Mouse (Mus musculus) gastrocnemius, adult 2 months (tissue): ENCODE data around the gene Arid1b. TPM values are rescaled to one million over a fixed set of nuclear protein-coding genes. Genes with fewer than 3 reads are reported as not detected.
A peak's percentile ranks its signal among the peaks of the same experiment; 100 is the strongest.

ENCODE experiments used
- DNase-seq: peaks from one replicate; pipeline ENCODE4 v3.0.0; 2022
- H3K27ac ChIP-seq: fragments of 200-600 bp; 2 replicates; pipeline ENCODE4 v1.8.1; 2022; ENCODE audit warnings: mild to moderate bottlenecking
- H3K4me3 ChIP-seq: fragments of 200-600 bp; 2 replicates; pipeline ENCODE4 v1.8.1; 2022; ENCODE audit warnings: mild to moderate bottlenecking, moderate library complexity
- CTCF ChIP-seq: fragments of 200-600 bp; IDR thresholded peaks from 2 replicates; pipeline ENCODE4 v1.8.1; 2022; ENCODE audit warnings: antibody characterized with exemption, mild to moderate bottlenecking, moderate library complexity
- intact Hi-C: fragments of 180-260 bp; cut with DNase I; formaldehyde crosslinking; loops from one replicate; pipeline ENCODE4 v1.15.1; 2025
- total RNA-seq, 2 experiments: library from RNA; stranded (reverse); gene quantifications; 2 replicates each; pipeline ENCODE4 v1.2.3; 2021

Arid1b gene
- total RNA-seq, 2 experiments from 2014 or later = 35.1 to 35.6 TPM

GRCm38 (mm10) chr17:5316489-5316888, 322.4 kb downstream of the Arid1b start:
- no peak overlapping the region for H3K27ac ChIP-seq
- intact Hi-C loops = loop anchor here (5.0 kb wide), 1 partner anchor 64 kb away; no protein-coding TSS in a partner anchor
- peak; percentile 51 for TF ChIP-seq CTCF
- DNase-seq = no peak
- no peak overlapping the region for H3K4me3 ChIP-seq

GRCm38 (mm10) chr17:5321589-5322225, 327.6 kb downstream of the Arid1b start:
- H3K27ac ChIP-seq = no peak overlapping the region
- no peak for DNase-seq
- no peak overlapping the region for H3K4me3 ChIP-seq
- intact Hi-C loops = loop anchor here (5.0 kb wide), 1 partner anchor 119 kb away; no protein-coding TSS in a partner anchor
- peak; percentile 54 for TF ChIP-seq CTCF

- DNase-seq = no peak
- no peak for TF ChIP-seq CTCF
- Histone ChIP-seq H3K4me3 (no peak overlapping the region), H3K27ac (no peak overlapping the region)
- intact Hi-C loops = loop anchor here (5.0 kb wide), 1 partner anchor 120 kb away; no protein-coding TSS in a partner anchor
Observed at GRCm38 (mm10) chr17:5322594-5322993, 328.5 kb downstream of the Arid1b start.

- peak; percentile 35 for DNase-seq
Observed at GRCm38 (mm10) chr17:5323746-5324145, 329.6 kb downstream of the Arid1b start.

GRCm38 (mm10) chr17:5324236-5324876, 330.2 kb downstream of the Arid1b start:
- intact Hi-C loops = loop anchor here (5.0 kb wide), 1 partner anchor 122 kb away; no protein-coding TSS in a partner anchor
- DNase-seq = peak; percentile 76
- H3K27ac ChIP-seq = peak overlapping the region; percentile 68
- TF ChIP-seq CTCF = no peak
- no peak overlapping the region; the same call in 1 of the 2 replicates for H3K4me3 ChIP-seq

More at GRCm38 (mm10) chr17:5323746-5324145, 329.6 kb downstream of the Arid1b start:
- H3K4me3 ChIP-seq = no peak overlapping the region; the same call in 1 of the 2 replicates
- no peak for TF ChIP-seq CTCF
- intact Hi-C loops = loop anchor here (5.0 kb wide), 1 partner anchor 121 kb away; no protein-coding TSS in a partner anchor
- peak overlapping the region; percentile 68 for H3K27ac ChIP-seq

GRCm38 (mm10) chr17:5326689-5327088, 332.6 kb downstream of the Arid1b start:
- TF ChIP-seq CTCF = no peak
- Histone ChIP-seq H3K4me3 (no peak overlapping the region), H3K27ac (no peak overlapping the region)
- intact Hi-C loops = no loop called here
- DNase-seq = no peak

GRCm38 (mm10) chr17:5327480-5328180, 333.5 kb downstream of the Arid1b start:
- H3K27ac ChIP-seq = no peak overlapping the region
- intact Hi-C loops = no loop called here
- TF ChIP-seq CTCF = no peak

GRCm38 (mm10) chr17:5329478-5329877, 335.3 kb downstream of the Arid1b start:
- no peak for TF ChIP-seq CTCF
- no peak overlapping the region for H3K27ac ChIP-seq
- H3K4me3 ChIP-seq = no peak overlapping the region
- intact Hi-C loops = no loop called here
- DNase-seq = no peak

More at GRCm38 (mm10) chr17:5327480-5328180, 333.5 kb downstream of the Arid1b start:
- H3K4me3 ChIP-seq = no peak overlapping the region
- no peak for DNase-seq

- H3K4me3 ChIP-seq = no peak overlapping the region
- DNase-seq = no peak
- H3K27ac ChIP-seq = no peak overlapping the region
- intact Hi-C loops = loop anchor here (5.0 kb wide), 1 partner anchor 67 kb away; no protein-coding TSS in a partner anchor
- TF ChIP-seq CTCF = no peak
Observed at GRCm38 (mm10) chr17:5330063-5330462, 335.9 kb downstream of the Arid1b start.

GRCm38 (mm10) chr17:5330644-5331043, 336.5 kb downstream of the Arid1b start:
- Histone ChIP-seq H3K27ac (no peak overlapping the region), H3K4me3 (no peak overlapping the region)
- intact Hi-C loops = loop anchor here (5.0 kb wide), 1 partner anchor 67 kb away; no protein-coding TSS in a partner anchor
- peak; percentile 53 for DNase-seq
- TF ChIP-seq CTCF = no peak

GRCm38 (mm10) chr17:5331387-5331786, 337.3 kb downstream of the Arid1b start:
- DNase-seq = no peak
- intact Hi-C loops = loop anchor here (5.0 kb wide), 1 partner anchor 66 kb away; no protein-coding TSS in a partner anchor
- peak; percentile 47 for TF ChIP-seq CTCF
- Histone ChIP-seq H3K27ac (no peak overlapping the region), H3K4me3 (no peak overlapping the region)

GRCm38 (mm10) chr17:5334567-5334966, 340.4 kb downstream of the Arid1b start:
- H3K4me3 ChIP-seq = no peak overlapping the region
- H3K27ac ChIP-seq = no peak overlapping the region
- intact Hi-C loops = loop anchor here (5.0 kb wide), 1 partner anchor 63 kb away; no protein-coding TSS in a partner anchor
- no peak for TF ChIP-seq CTCF
- peak; percentile 33 for DNase-seq
